Mouse (Mus musculus) cerebellum, adult 2 months (tissue): ENCODE measurements around the gene Ppm1b. TPM values are rescaled to one million over a fixed set of nuclear protein-coding genes. Genes with fewer than 3 reads are reported as not detected.

ENCODE experiments used
- DNase-seq, 2 experiments: peaks; one replicate each; pipeline ENCODE4 v3.0.0; 2021
- H3K27ac ChIP-seq: fragments of 200-500 bp; 2 replicates; pipeline ENCODE4 v1.5.1; 2012; ENCODE audit warnings: low read length, control low read depth, inconsistent platforms; ENCODE audit not compliant: insufficient read depth
- H3K27me3 ChIP-seq: fragments of 200-500 bp; 2 replicates; pipeline ENCODE4 v1.6.1; 2012; ENCODE audit warnings: inconsistent platforms, mild to moderate bottlenecking, low read length, moderate library complexity; ENCODE audit not compliant: control insufficient read depth, insufficient read depth
- H3K4me1 ChIP-seq: fragments of 200-500 bp; 2 replicates; pipeline ENCODE4 v1.6.1; 2011; ENCODE audit warnings: low read length; ENCODE audit not compliant: control insufficient read depth, insufficient read depth
- H3K4me3 ChIP-seq: fragments of 200-500 bp; replicated peaks from 2 replicates; pipeline ENCODE3; 2011; ENCODE audit warnings: mild to moderate bottlenecking, low read depth, low read length, control low read depth; ENCODE audit not compliant: insufficient read depth
- CTCF ChIP-seq: fragments of 200-500 bp; IDR thresholded peaks from 2 replicates; pipeline ENCODE4 v1.5.1; 2011; ENCODE audit warnings: low read depth, mild to moderate bottlenecking, control low read depth, low read length, moderate library complexity, borderline replicate concordance; ENCODE audit not compliant: insufficient read depth
- POLR2A ChIP-seq: fragments of 200-500 bp; IDR thresholded peaks from 2 replicates; pipeline ENCODE4 v1.6.1; 2011; ENCODE audit warnings: low read length, control low read depth, borderline replicate concordance; ENCODE audit not compliant: insufficient read depth
- WGBS: fragments of 180-500 bp; shearing (Covaris S2); methylation state at CpG from one replicate; pipeline ENCODE4 v1.1.7; 2018; 5-methylcytosine and 5-hydroxymethylcytosine counted together
- polyA plus RNA-seq: library from polyadenylated mRNA; depleted of rRNA; stranded (reverse); fragments of >200 nt; gene quantifications from 2 replicates; pipeline ENCODE4 v1.2.3, GENCODE M21; 2012

Ppm1b gene
- polyA plus RNA-seq, 1 experiment = 138 TPM

DNA sequence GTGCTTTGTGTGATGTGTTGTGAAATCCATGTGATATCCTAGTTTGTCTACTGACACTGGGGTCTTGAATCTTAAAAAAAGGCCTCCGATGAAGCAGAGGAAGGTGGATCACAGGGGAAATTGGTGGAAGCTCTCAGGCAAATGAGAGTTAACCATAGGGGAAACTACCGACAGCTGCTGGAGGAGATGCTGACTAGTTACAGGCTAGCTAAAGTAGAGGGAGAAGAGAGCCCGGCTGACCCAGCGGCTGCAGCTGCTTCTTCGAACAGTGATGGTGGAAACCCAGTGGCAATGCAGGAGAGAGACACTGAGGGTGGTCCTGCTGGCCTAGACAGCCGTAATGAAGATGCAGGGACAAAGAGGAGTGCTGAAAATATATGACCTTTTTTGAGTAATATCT, 56.9 kb downstream of the Ppm1b start:
- Histone ChIP-seq H3K27ac (no peak overlapping the region), H3K4me1 (no peaks in the 10 kb centered on the region), H3K27me3 (no peaks in the 10 kb centered on the region), H3K4me3 (no peak overlapping the region)
- no peak for DNase-seq
- TF ChIP-seq CTCF (no peak), POLR2A (no peak)
- WGBS = 66% methylated on average over 6 of the region's 6 CpGs

GRCm38 (mm10) chr17:85014632-85015031, 58.1 kb downstream of the Ppm1b start:
- Histone ChIP-seq H3K4me3 (no peak overlapping the region), H3K27me3 (no peaks in the 10 kb centered on the region), H3K4me1 (no peaks in the 10 kb centered on the region), H3K27ac (no peak overlapping the region)
- DNase-seq = no peak
- TF ChIP-seq CTCF (no peak), POLR2A (no peak)
- 95% methylated on average over 3 of the region's 3 CpGs for WGBS

DNA sequence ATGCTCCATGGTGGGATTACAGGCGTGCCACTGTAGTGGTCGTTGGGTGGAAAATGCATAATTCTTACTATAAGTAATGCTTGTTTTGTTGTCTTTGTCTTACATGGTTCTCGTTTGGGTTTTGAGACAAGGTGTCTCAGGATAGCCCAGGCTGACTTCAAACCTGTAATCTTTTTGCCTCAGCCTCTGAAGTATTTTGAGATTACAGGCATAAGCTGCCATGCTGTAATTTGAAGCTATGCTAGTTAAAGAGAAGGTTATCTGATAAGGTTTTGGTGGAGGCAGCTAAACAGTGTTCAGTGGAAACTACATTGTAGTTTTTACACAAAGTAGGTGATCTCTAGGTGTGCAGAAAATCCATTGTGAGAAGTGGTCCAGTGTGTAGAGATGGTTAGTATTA, 61.8 kb downstream of the Ppm1b start:
- 94% methylated on average over 3 of the region's 3 CpGs for WGBS
- no peak overlapping the region for H3K4me3 ChIP-seq

DNA sequence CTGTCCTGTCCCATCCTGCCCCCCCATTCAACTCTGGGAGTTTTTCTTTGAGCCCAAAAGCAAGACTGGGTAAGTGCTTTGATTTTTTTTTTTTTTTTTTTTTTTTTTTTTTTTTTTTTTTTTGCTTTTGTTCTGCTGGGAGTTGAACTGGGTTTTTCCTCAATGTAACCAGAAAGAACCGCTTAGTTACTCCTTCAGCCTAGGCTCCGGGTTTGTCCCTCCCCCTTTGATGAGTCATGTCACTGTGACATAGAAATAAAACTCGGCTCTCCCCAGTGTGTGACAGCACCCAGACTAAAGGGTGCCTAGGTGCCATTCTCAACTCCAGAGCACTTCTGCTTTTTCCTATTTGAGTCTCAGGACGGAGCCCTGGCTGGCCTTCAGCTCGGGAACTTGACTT, 62.3 kb downstream of the Ppm1b start:
- DNase-seq = no peak
- Histone ChIP-seq H3K4me1 (no peaks in the 10 kb centered on the region), H3K27ac (no peak overlapping the region), H3K27me3 (no peaks in the 10 kb centered on the region), H3K4me3 (no peak overlapping the region)
- WGBS = 77% methylated on average over 5 of the region's 5 CpGs
- no peak for TF ChIP-seq CTCF
- no peak for TF ChIP-seq POLR2A

More for the DNA sequence above, 61.8 kb downstream of the Ppm1b start:
- Histone ChIP-seq H3K4me1 (no peaks in the 10 kb centered on the region), H3K27me3 (no peaks in the 10 kb centered on the region), H3K27ac (no peak overlapping the region)
- TF ChIP-seq CTCF (no peak), POLR2A (no peak)
- no peak for DNase-seq

GRCm38 (mm10) chr17:85020343-85020742, 63.8 kb downstream of the Ppm1b start:
- DNase-seq = no peak
- no peak overlapping the region for H3K4me3 ChIP-seq
- WGBS = 76% methylated on average over 3 of the region's 3 CpGs
- H3K27me3 ChIP-seq = no peaks in the 10 kb centered on the region
- no peak overlapping the region for H3K27ac ChIP-seq
- TF ChIP-seq POLR2A = no peak
- no peak for TF ChIP-seq CTCF
- no peaks in the 10 kb centered on the region for H3K4me1 ChIP-seq

- DNase-seq = peak in 1 of 2 experiments; percentile 52
- no peak overlapping the region for H3K4me3 ChIP-seq
- TF ChIP-seq POLR2A (no peak), CTCF (peak; percentile 36; the same call in 1 of the 2 replicates)
- no peaks in the 10 kb centered on the region for H3K27me3 ChIP-seq
- no peaks in the 10 kb centered on the region for H3K4me1 ChIP-seq
- 61% methylated on average over 22 of the region's 22 CpGs for WGBS
- H3K27ac ChIP-seq = no peak overlapping the region
Measured at GRCm38 (mm10) chr17:85023247-85024167, 67.0 kb downstream of the Ppm1b start.

DNA sequence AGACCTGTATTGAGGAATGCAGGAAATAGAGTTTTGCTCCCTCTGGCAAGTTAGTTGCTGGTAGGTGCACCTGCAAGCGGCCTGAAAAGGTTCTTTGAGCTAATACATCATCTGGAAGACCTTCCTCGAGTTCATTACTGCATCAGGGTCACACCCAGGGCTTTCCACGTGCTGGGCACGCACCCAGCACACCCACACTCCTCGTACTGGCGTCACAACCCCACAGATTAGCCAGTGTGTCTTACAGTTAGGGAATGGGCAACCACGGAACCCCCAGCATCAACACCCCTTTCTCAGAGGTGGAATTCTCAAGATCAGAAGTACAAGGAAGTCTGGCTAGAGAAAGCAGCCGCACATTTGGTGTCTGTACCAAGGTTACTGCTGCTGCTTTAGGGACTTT, 67.7 kb downstream of the Ppm1b start:
- Histone ChIP-seq H3K27ac (no peak overlapping the region), H3K4me1 (no peaks in the 10 kb centered on the region), H3K27me3 (no peaks in the 10 kb centered on the region), H3K4me3 (no peak overlapping the region)
- DNase-seq = no peak
- no peak for TF ChIP-seq CTCF
- WGBS = 86% methylated on average over 8 of the region's 8 CpGs

DNA sequence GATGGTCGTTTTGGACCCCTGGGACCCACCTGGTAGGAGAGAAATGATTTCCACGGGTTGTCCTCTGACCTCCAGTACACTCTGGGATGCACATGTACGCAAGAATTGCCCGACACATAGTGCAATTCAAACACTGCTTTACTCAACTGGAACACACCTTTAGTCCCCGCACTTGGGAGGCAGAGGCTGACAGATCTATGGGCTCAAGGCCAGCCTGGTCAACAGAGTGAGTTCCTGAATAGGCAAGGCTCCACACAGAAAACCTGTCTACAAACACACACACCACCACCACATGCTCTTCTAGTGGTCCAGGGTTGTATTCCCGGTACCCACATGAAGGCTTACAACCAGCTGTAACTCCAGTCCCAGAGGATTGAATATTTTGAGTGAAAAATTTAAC, 68.6 kb downstream of the Ppm1b start:
- TF ChIP-seq CTCF (no peak), POLR2A (no peak)
- H3K27me3 ChIP-seq = no peaks in the 10 kb centered on the region
- H3K27ac ChIP-seq = no peak overlapping the region
- no peaks in the 10 kb centered on the region for H3K4me1 ChIP-seq
- no peak for DNase-seq
- no peak overlapping the region for H3K4me3 ChIP-seq
- WGBS = 90% methylated on average over 6 of the region's 6 CpGs
